Mouse (Mus musculus) gastrocnemius, adult 2 months (tissue): ENCODE data around the gene Tmem119. TPM values are rescaled to one million over a fixed set of nuclear protein-coding genes. Genes with fewer than 3 reads are reported as not detected.
A peak's percentile ranks its signal among the peaks of the same experiment; 100 is the strongest.

ENCODE experiments used
- DNase-seq: peaks from one replicate; pipeline ENCODE4 v3.0.0; 2022
- H3K27ac ChIP-seq: fragments of 200-600 bp; 2 replicates; pipeline ENCODE4 v1.8.1; 2022; ENCODE audit warnings: mild to moderate bottlenecking
- H3K4me3 ChIP-seq: fragments of 200-600 bp; 2 replicates; pipeline ENCODE4 v1.8.1; 2022; ENCODE audit warnings: mild to moderate bottlenecking, moderate library complexity
- CTCF ChIP-seq: fragments of 200-600 bp; IDR thresholded peaks from 2 replicates; pipeline ENCODE4 v1.8.1; 2022; ENCODE audit warnings: antibody characterized with exemption, mild to moderate bottlenecking, moderate library complexity
- intact Hi-C: fragments of 180-260 bp; cut with DNase I; formaldehyde crosslinking; loops from one replicate; pipeline ENCODE4 v1.15.1; 2025
- total RNA-seq, 2 experiments: library from RNA; stranded (reverse); gene quantifications; 2 replicates each; pipeline ENCODE4 v1.2.3; 2021

Gene Tmem119
- total RNA-seq, 2 experiments from 2014 or later = 0.46 to 2.4 TPM

GRCm38 (mm10) chr5:113764426-113764825 is 35.9 kb downstream of the Tmem119 start:
- intact Hi-C loops = no loop called here
- DNase-seq = no peak
- TF ChIP-seq CTCF = no peak
- H3K27ac ChIP-seq = no peak overlapping the region
- no peak overlapping the region for H3K4me3 ChIP-seq

- intact Hi-C loops = no loop called here
- no peak overlapping the region for H3K27ac ChIP-seq
- no peak for DNase-seq
- no peak overlapping the region for H3K4me3 ChIP-seq
- no peak for TF ChIP-seq CTCF
Measured at GRCm38 (mm10) chr5:113761585-113761984, 38.7 kb downstream of the Tmem119 start.

GRCm38 (mm10) chr5:113755347-113756030 is 44.8 kb downstream of the Tmem119 start:
- no peak overlapping the region for H3K4me3 ChIP-seq
- no peak for TF ChIP-seq CTCF
- no peak for DNase-seq
- no peak overlapping the region for H3K27ac ChIP-seq
- intact Hi-C loops = loop anchor here (1.0 kb wide), 1 partner anchor 12 kb away; no protein-coding TSS in a partner anchor

- intact Hi-C loops = no loop called here
Measured at GRCm38 (mm10) chr5:113751521-113752157, 48.7 kb downstream of the Tmem119 start.

GRCm38 (mm10) chr5:113748556-113749331 is 51.6 kb downstream of the Tmem119 start:
- intact Hi-C loops = no loop called here
- no peak for TF ChIP-seq CTCF
- Histone ChIP-seq H3K27ac (no peak overlapping the region), H3K4me3 (no peak overlapping the region)
- no peak for DNase-seq

More at GRCm38 (mm10) chr5:113751521-113752157, 48.7 kb downstream of the Tmem119 start:
- no peak for DNase-seq
- Histone ChIP-seq H3K4me3 (no peak overlapping the region), H3K27ac (no peak overlapping the region)
- TF ChIP-seq CTCF = no peak

GRCm38 (mm10) chr5:113747629-113748028 is 52.7 kb downstream of the Tmem119 start:
- TF ChIP-seq CTCF = peak; percentile 22; the same call in 1 of the 2 replicates
- no peak for DNase-seq
- Histone ChIP-seq H3K4me3 (no peak overlapping the region), H3K27ac (no peak overlapping the region)
- intact Hi-C loops = no loop called here

Other genes with a start within 250 kb of the Tmem119 start
- 10 to 100 TPM; 10.8 to 17.1 TPM for gene Cmklr1, start 150.1 kb downstream of the Tmem119 start, total RNA-seq
- gene 1700069L16Rik, start 75.7 kb downstream of the Tmem119 start, total RNA-seq = not detected
- gene Ficd, start 64.7 kb downstream of the Tmem119 start, total RNA-seq = 1 to 10 TPM; 7.1 to 7.8 TPM
- gene Sart3, start 28.0 kb downstream of the Tmem119 start, total RNA-seq = 1 to 10 TPM; 8.0 to 9.2 TPM
- 100 to 1,000 TPM; 142 to 160 TPM for gene Iscu, start 27.8 kb downstream of the Tmem119 start, total RNA-seq
- gene Selplg, start 32.1 kb upstream of the Tmem119 start, total RNA-seq = 1 to 10 TPM in 1 of 2 experiments, under 1 TPM in 1; 0.89 to 1.3 TPM
- gene Coro1c, start 108.2 kb upstream of the Tmem119 start, total RNA-seq = 10 to 100 TPM in 1 of 2 experiments, 1 to 10 TPM in 1; 7.8 to 11.8 TPM
- 1 to 10 TPM; 6.1 to 7.2 TPM for gene Ssh1, start 193.4 kb upstream of the Tmem119 start, total RNA-seq
- gene Dao, start 203.2 kb upstream of the Tmem119 start, total RNA-seq = not detected